Mouse (Mus musculus) kidney, embryonic 16.5 days (tissue): ENCODE results near the gene Zfp446. TPM values are rescaled to one million over a fixed set of nuclear protein-coding genes. Genes with fewer than 3 reads are reported as not detected.

Experiments
- ATAC-seq: fragments of 200-750 bp; cut with Nextera tagmentation; 2 replicates; pipeline ENCODE4 v1.8.0; 2017; ENCODE audit warnings: moderate TSS enrichment; ENCODE audit not compliant: low FRiP score, low TSS enrichment
- H3K27ac ChIP-seq: fragments of 300-500 bp; sonication (generic); 2 replicates; pipeline ENCODE4 v1.5.1; 2014; ENCODE audit warnings: low read length
- H3K27me3 ChIP-seq: fragments of 300-500 bp; sonication (generic); 2 replicates; pipeline ENCODE4 v1.6.1; 2014; ENCODE audit warnings: low read length, control low read depth, mixed read lengths; ENCODE audit not compliant: insufficient read depth
- H3K36me3 ChIP-seq: fragments of 300-500 bp; sonication (generic); 2 replicates; pipeline ENCODE4 v1.6.1; 2014; ENCODE audit warnings: low read length, control low read depth, mixed read lengths; ENCODE audit not compliant: insufficient read depth
- H3K4me1 ChIP-seq: fragments of 300-500 bp; sonication (generic); 2 replicates; pipeline ENCODE4 v1.6.1; 2014; ENCODE audit warnings: low read length, control low read depth, mixed read lengths; ENCODE audit not compliant: insufficient read depth
- H3K4me2 ChIP-seq: fragments of 300-500 bp; sonication (generic); replicated peaks from 2 replicates; pipeline ENCODE4 v1.6.1; 2014; ENCODE audit warnings: low read depth, low read length
- H3K4me3 ChIP-seq: fragments of 300-500 bp; sonication (generic); 2 replicates; pipeline ENCODE4 v1.5.1; 2014; ENCODE audit warnings: mild to moderate bottlenecking, low read length
- H3K9ac ChIP-seq: fragments of 300-500 bp; sonication (generic); replicated peaks from 2 replicates; pipeline ENCODE4 v1.6.1; 2014; ENCODE audit warnings: low read length
- H3K9me3 ChIP-seq: fragments of 300-500 bp; sonication (generic); 2 replicates; pipeline ENCODE4 v1.6.1; 2016; ENCODE audit warnings: low read length, control low read depth
- WGBS: fragments of 180-500 bp; shearing (Covaris S2); extraction: QIAGEN DNeasy Blood & Tissue Kit; methylation state at CpG from one replicate; pipeline ENCODE4 v1.1.7; 2014; 5-methylcytosine and 5-hydroxymethylcytosine counted together
- polyA plus RNA-seq: library from polyadenylated mRNA; unstranded; fragments of >200 nt; fragmentation: Nextera tagmentation; extraction: Ambion mirVana; gene quantifications from 2 replicates; pipeline ENCODE4 v1.2.1, GENCODE M21; 2015

The Zfp446 gene
- polyA plus RNA-seq, 1 experiment from 2014 or later = 12.4 TPM

GRCm38 (mm10) chr7:13033451-13034147 is 56.0 kb downstream of the Zfp446 start:
- 36% methylated on average over 13 of the region's 13 CpGs for WGBS
- peak overlapping the region; percentile 95 for H3K27ac ChIP-seq
- ATAC-seq = no peak
- peak overlapping the region; percentile 87 for H3K9ac ChIP-seq
- H3K4me2 ChIP-seq = peak overlapping the region; percentile 86
- H3K36me3 ChIP-seq = peaks cover 54% of the 10 kb centered on the region
- H3K9me3 ChIP-seq = no peaks in the 10 kb centered on the region
- H3K4me3 ChIP-seq = peak overlapping the region; percentile 66
- H3K27me3 ChIP-seq = no peaks in the 10 kb centered on the region
- H3K4me1 ChIP-seq = peaks cover 31% of the 10 kb centered on the region

GRCm38 (mm10) chr7:13034148-13034977 is 56.7 kb downstream of the Zfp446 start, which contains the start of gene Chmp2a:
Gene Chmp2a (minus strand): TSS chr7:13034807.
- Histone ChIP-seq H3K4me1 (peaks cover 39% of the 10 kb centered on the region), H3K27me3 (no peaks in the 10 kb centered on the region), H3K36me3 (peaks cover 46% of the 10 kb centered on the region), H3K27ac (peak within 1 kb of the TSS; percentile 95), H3K9me3 (no peaks in the 10 kb centered on the region), H3K9ac (peak within 1 kb of the TSS; percentile 87), H3K4me2 (peak within 1 kb of the TSS; percentile 86), H3K4me3 (peak within 1 kb of the TSS; percentile 66)
- ATAC-seq = peak; percentile 81
- under 1% methylated on average over 45 of the region's 45 CpGs for WGBS

Other genes with a start within 250 kb of the Zfp446 start
- not detected in 2 replicates for gene Vmn2r56, start 242.8 kb upstream of the Zfp446 start, polyA plus RNA-seq
- 9.0 and 9.9 TPM in 2 replicates for gene Zscan18, start 174.2 kb upstream of the Zfp446 start, polyA plus RNA-seq
- gene Zfp329, start 159.0 kb upstream of the Zfp446 start, polyA plus RNA-seq = 13.6 and 17.5 TPM in 2 replicates
- 36.0 and 38.8 TPM in 2 replicates for gene Zfp110, start 143.1 kb upstream of the Zfp446 start, polyA plus RNA-seq
- gene Zfp128, start 96.7 kb upstream of the Zfp446 start, polyA plus RNA-seq = 4.2 and 5.0 TPM in 2 replicates
- gene Zscan22, start 80.0 kb upstream of the Zfp446 start, polyA plus RNA-seq = 20.4 and 22.0 TPM in 2 replicates
- gene Rps5, start 55.6 kb upstream of the Zfp446 start, polyA plus RNA-seq = 983 and 1,044 TPM in 2 replicates
- 0.46 and 0.60 TPM in 2 replicates for gene Rnf225, start 50.4 kb upstream of the Zfp446 start, polyA plus RNA-seq
- gene Zfp324, start 12.0 kb upstream of the Zfp446 start, polyA plus RNA-seq = 10.4 and 12.1 TPM in 2 replicates
- 0.11 and 0.40 TPM in 2 replicates for gene Slc27a5, start 20.3 kb downstream of the Zfp446 start, polyA plus RNA-seq
- 245 TPM in 2 replicates for gene Trim28, start 21.3 kb downstream of the Zfp446 start, polyA plus RNA-seq
- gene Zbtb45, start 32.2 kb downstream of the Zfp446 start, polyA plus RNA-seq = 28.3 and 29.2 TPM in 2 replicates
- gene Chmp2a, start 57.0 kb downstream of the Zfp446 start, polyA plus RNA-seq = 159 and 162 TPM in 2 replicates
- gene Ube2m, start 60.4 kb downstream of the Zfp446 start, polyA plus RNA-seq = 30.4 and 54.9 TPM in 2 replicates
- 3.8 and 5.1 TPM in 2 replicates for gene Mzf1, start 76.9 kb downstream of the Zfp446 start, polyA plus RNA-seq
- not detected in 2 replicates for gene Vmn1r85, start 117.3 kb downstream of the Zfp446 start, polyA plus RNA-seq
- gene Vmn1r86, start 142.1 kb downstream of the Zfp446 start, polyA plus RNA-seq = not detected in 2 replicates
- gene Vmn1r87, start 162.3 kb downstream of the Zfp446 start, polyA plus RNA-seq = not detected in 2 replicates
- gene Vmn1r88, start 181.7 kb downstream of the Zfp446 start, polyA plus RNA-seq = not detected in 2 replicates
- not detected in 2 replicates for gene Vmn1r89, start 235.2 kb downstream of the Zfp446 start, polyA plus RNA-seq